Mouse (Mus musculus): ENCODE results near the gene Syt9. TPM values are rescaled to one million over a fixed set of nuclear protein-coding genes. Genes with fewer than 3 reads are reported as not detected.

Gene Syt9
- polyA plus RNA-seq, 1 experiment, result 0.07 TPM

GRCm38 (mm10) chr7:107528169-107528772 lies 157.7 kb downstream of the Syt9 start:
- Histone ChIP-seq H3K27ac (ENCODE audit: control insufficient read depth, insufficient read depth, low read length) (no peak overlapping the region), H3K4me3 (ENCODE audit: control insufficient read depth, insufficient read depth, low read length) (no peak overlapping the region), H3K4me1 (replicated peaks; ENCODE audit: control insufficient read depth, insufficient read depth, low read length) (no peaks in the 10 kb centered on the region), H3K36me3 (ENCODE audit: control insufficient read depth, insufficient read depth, low read length) (no peaks in the 10 kb centered on the region), H3K27me3 (ENCODE audit: control insufficient read depth, insufficient read depth, low read length) (no peaks in the 10 kb centered on the region)
- no peak for DNase-seq
- WGBS, result 93% methylated on average over 3 of the region's 3 CpGs
- TF ChIP-seq POLR2A (IDR thresholded peaks at IDR 0.05; ENCODE audit: control insufficient read depth, extremely low read depth, insufficient read depth, low read length, poor library complexity) (no peak), CTCF (IDR thresholded peaks at IDR 0.05; ENCODE audit: borderline replicate concordance, control insufficient read depth, extremely low read depth, insufficient read depth, low read length, poor library complexity) (no peak)

DNA sequence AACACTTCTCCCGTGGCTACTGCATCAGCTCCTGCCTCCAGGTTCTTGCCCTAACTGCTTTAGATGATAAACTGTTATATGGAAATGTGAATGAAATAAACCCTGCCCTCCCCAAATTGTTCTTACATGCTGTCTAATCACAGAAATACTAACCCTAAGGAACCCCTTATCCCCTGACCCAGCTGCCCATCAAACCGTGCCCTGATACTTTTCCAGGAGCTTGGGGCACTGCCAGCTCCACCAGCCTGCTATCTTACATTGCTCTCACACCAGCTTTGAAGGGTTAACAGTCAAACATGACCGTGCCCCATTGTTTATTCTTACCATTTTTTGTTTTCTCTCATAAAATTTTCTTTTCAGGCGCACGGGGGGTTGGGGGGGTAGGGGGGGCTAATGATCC lies 158.8 kb downstream of the Syt9 start:
- Histone ChIP-seq H3K4me1 (replicated peaks; ENCODE audit: control insufficient read depth, insufficient read depth, low read length) (no peaks in the 10 kb centered on the region), H3K27me3 (ENCODE audit: control insufficient read depth, insufficient read depth, low read length) (no peaks in the 10 kb centered on the region), H3K4me3 (ENCODE audit: control insufficient read depth, insufficient read depth, low read length) (no peak overlapping the region), H3K27ac (ENCODE audit: control insufficient read depth, insufficient read depth, low read length) (no peak overlapping the region), H3K36me3 (ENCODE audit: control insufficient read depth, insufficient read depth, low read length) (no peaks in the 10 kb centered on the region)
- 79% methylated on average over 5 of the region's 5 CpGs for WGBS
- DNase-seq, result no peak
- TF ChIP-seq POLR2A (IDR thresholded peaks at IDR 0.05; ENCODE audit: control insufficient read depth, extremely low read depth, insufficient read depth, low read length, poor library complexity) (no peak), CTCF (IDR thresholded peaks at IDR 0.05; ENCODE audit: borderline replicate concordance, control insufficient read depth, extremely low read depth, insufficient read depth, low read length, poor library complexity) (no peak)

DNA sequence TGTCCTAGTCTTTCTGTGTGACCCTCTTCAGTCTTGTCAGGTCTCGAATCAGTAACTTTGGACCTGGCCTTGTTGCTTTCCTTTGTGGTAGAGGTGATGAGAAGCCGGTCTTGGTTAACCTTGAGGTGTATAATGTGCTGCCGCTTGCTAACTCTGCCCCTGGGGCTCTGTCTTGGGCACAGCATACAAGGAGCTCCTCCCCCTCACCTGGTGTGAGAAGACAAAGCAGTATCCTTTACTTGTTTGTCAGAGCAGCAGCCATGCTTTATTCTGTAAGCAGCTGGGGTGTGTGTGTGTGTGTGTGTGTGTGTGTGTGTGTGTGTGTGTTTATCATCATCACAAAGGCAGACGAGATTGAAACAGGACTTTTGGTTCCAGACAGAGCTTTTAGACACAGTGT lies 164.8 kb downstream of the Syt9 start:
- H3K4me3 ChIP-seq (ENCODE audit: control insufficient read depth, insufficient read depth, low read length), result no peak overlapping the region
- WGBS, result 94% methylated on average over 4 of the region's 4 CpGs
- TF ChIP-seq POLR2A (IDR thresholded peaks at IDR 0.05; ENCODE audit: control insufficient read depth, extremely low read depth, insufficient read depth, low read length, poor library complexity) (no peak), CTCF (IDR thresholded peaks at IDR 0.05; ENCODE audit: borderline replicate concordance, control insufficient read depth, extremely low read depth, insufficient read depth, low read length, poor library complexity) (no peak)
- no peaks in the 10 kb centered on the region for H3K4me1 ChIP-seq (replicated peaks; ENCODE audit: control insufficient read depth, insufficient read depth, low read length)
- H3K27ac ChIP-seq (ENCODE audit: control insufficient read depth, insufficient read depth, low read length), result no peak overlapping the region
- no peaks in the 10 kb centered on the region for H3K36me3 ChIP-seq (ENCODE audit: control insufficient read depth, insufficient read depth, low read length)
- no peaks in the 10 kb centered on the region for H3K27me3 ChIP-seq (ENCODE audit: control insufficient read depth, insufficient read depth, low read length)
- no peak for DNase-seq

- DNase-seq, result no peak
- H3K4me3 ChIP-seq (ENCODE audit: control insufficient read depth, insufficient read depth, low read length), result no peak overlapping the region
- no peaks in the 10 kb centered on the region for H3K4me1 ChIP-seq (replicated peaks; ENCODE audit: control insufficient read depth, insufficient read depth, low read length)
- H3K27me3 ChIP-seq (ENCODE audit: control insufficient read depth, insufficient read depth, low read length), result no peaks in the 10 kb centered on the region
- no peak overlapping the region for H3K27ac ChIP-seq (ENCODE audit: control insufficient read depth, insufficient read depth, low read length)
- 89% methylated on average over 6 of the region's 6 CpGs for WGBS
- H3K36me3 ChIP-seq (ENCODE audit: control insufficient read depth, insufficient read depth, low read length), result no peaks in the 10 kb centered on the region
- TF ChIP-seq CTCF (IDR thresholded peaks at IDR 0.05; ENCODE audit: borderline replicate concordance, control insufficient read depth, extremely low read depth, insufficient read depth, low read length, poor library complexity), result no peak
- no peak for TF ChIP-seq POLR2A (IDR thresholded peaks at IDR 0.05; ENCODE audit: control insufficient read depth, extremely low read depth, insufficient read depth, low read length, poor library complexity)
These were observed 166.0 kb downstream of the Syt9 start for GRCm38 (mm10) chr7:107536516-107536915.

- H3K4me3 ChIP-seq (ENCODE audit: control insufficient read depth, insufficient read depth, low read length), result no peak overlapping the region
- TF ChIP-seq CTCF (IDR thresholded peaks at IDR 0.05; ENCODE audit: borderline replicate concordance, control insufficient read depth, extremely low read depth, insufficient read depth, low read length, poor library complexity) (no peak), POLR2A (IDR thresholded peaks at IDR 0.05; ENCODE audit: control insufficient read depth, extremely low read depth, insufficient read depth, low read length, poor library complexity) (no peak)
- H3K36me3 ChIP-seq (ENCODE audit: control insufficient read depth, insufficient read depth, low read length), result no peaks in the 10 kb centered on the region
- H3K27me3 ChIP-seq (ENCODE audit: control insufficient read depth, insufficient read depth, low read length), result no peaks in the 10 kb centered on the region
- 51% methylated on average over 4 of the region's 4 CpGs for WGBS
- H3K4me1 ChIP-seq (replicated peaks; ENCODE audit: control insufficient read depth, insufficient read depth, low read length), result no peaks in the 10 kb centered on the region
- H3K27ac ChIP-seq (ENCODE audit: control insufficient read depth, insufficient read depth, low read length), result no peak overlapping the region
- DNase-seq, result no peak
These were observed 169.5 kb downstream of the Syt9 start for GRCm38 (mm10) chr7:107540034-107540433.

GRCm38 (mm10) chr7:107545011-107545410 lies 174.5 kb downstream of the Syt9 start:
- Histone ChIP-seq H3K4me1 (replicated peaks; ENCODE audit: control insufficient read depth, insufficient read depth, low read length) (no peaks in the 10 kb centered on the region), H3K27me3 (ENCODE audit: control insufficient read depth, insufficient read depth, low read length) (no peaks in the 10 kb centered on the region), H3K27ac (ENCODE audit: control insufficient read depth, insufficient read depth, low read length) (no peak overlapping the region), H3K4me3 (ENCODE audit: control insufficient read depth, insufficient read depth, low read length) (no peak overlapping the region), H3K36me3 (ENCODE audit: control insufficient read depth, insufficient read depth, low read length) (no peaks in the 10 kb centered on the region)
- 86% methylated on average over 1 of the region's 1 CpGs for WGBS
- no peak for TF ChIP-seq CTCF (IDR thresholded peaks at IDR 0.05; ENCODE audit: borderline replicate concordance, control insufficient read depth, extremely low read depth, insufficient read depth, low read length, poor library complexity)
- no peak for TF ChIP-seq POLR2A (IDR thresholded peaks at IDR 0.05; ENCODE audit: control insufficient read depth, extremely low read depth, insufficient read depth, low read length, poor library complexity)
- DNase-seq, result no peak

DNA sequence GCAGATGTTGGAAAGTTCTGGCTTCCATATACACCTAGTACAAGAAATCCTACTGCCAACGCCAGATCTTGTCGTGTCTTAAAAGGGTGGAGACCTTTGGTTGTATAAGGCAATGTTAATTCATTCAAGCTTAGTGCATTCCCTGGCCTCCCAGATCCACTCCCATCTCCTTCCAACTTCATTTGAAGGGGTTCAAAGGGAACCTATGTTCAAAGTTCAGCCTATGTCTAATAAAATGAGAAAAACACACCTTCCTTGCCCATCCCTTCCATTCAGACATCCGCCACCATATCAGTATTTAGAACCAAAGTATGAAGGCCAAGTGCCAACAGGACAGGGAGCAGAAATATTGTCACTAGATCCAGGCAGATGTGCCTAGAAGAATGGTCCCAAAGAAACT lies 177.3 kb downstream of the Syt9 start:
- WGBS, result 97% methylated on average over 3 of the region's 3 CpGs
- no peak overlapping the region for H3K4me3 ChIP-seq (ENCODE audit: control insufficient read depth, insufficient read depth, low read length)
- no peak for DNase-seq
- H3K27ac ChIP-seq (ENCODE audit: control insufficient read depth, insufficient read depth, low read length), result no peak overlapping the region
- no peaks in the 10 kb centered on the region for H3K36me3 ChIP-seq (ENCODE audit: control insufficient read depth, insufficient read depth, low read length)
- TF ChIP-seq POLR2A (IDR thresholded peaks at IDR 0.05; ENCODE audit: control insufficient read depth, extremely low read depth, insufficient read depth, low read length, poor library complexity) (no peak), CTCF (IDR thresholded peaks at IDR 0.05; ENCODE audit: borderline replicate concordance, control insufficient read depth, extremely low read depth, insufficient read depth, low read length, poor library complexity) (no peak)
- H3K27me3 ChIP-seq (ENCODE audit: control insufficient read depth, insufficient read depth, low read length), result no peaks in the 10 kb centered on the region
- no peaks in the 10 kb centered on the region for H3K4me1 ChIP-seq (replicated peaks; ENCODE audit: control insufficient read depth, insufficient read depth, low read length)
